Mouse (Mus musculus) lung, embryonic 14.5 days (tissue): ENCODE results near the gene Ttc28. TPM values are rescaled to one million over a fixed set of nuclear protein-coding genes. Genes with fewer than 3 reads are reported as not detected.

Experiments used
- ATAC-seq: fragments of 200-750 bp; cut with Nextera tagmentation; 2 replicates; pipeline ENCODE4 v1.8.0; 2017; ENCODE audit warnings: mild to moderate bottlenecking, moderate TSS enrichment, moderate library complexity; ENCODE audit not compliant: insufficient read depth
- DNase-seq: peaks from one replicate; pipeline ENCODE4 v3.0.0-alpha.2; 2015
- H3K27ac ChIP-seq: fragments of 300-500 bp; sonication (generic); 2 replicates; pipeline ENCODE4 v1.5.1; 2014; ENCODE audit warnings: low read depth, mild to moderate bottlenecking, moderate library complexity
- H3K27me3 ChIP-seq: fragments of 300-500 bp; sonication (generic); 2 replicates; pipeline ENCODE4 v1.6.1; 2014; ENCODE audit warnings: low read length, control low read depth; ENCODE audit not compliant: insufficient read depth
- H3K36me3 ChIP-seq: fragments of 300-500 bp; sonication (generic); 2 replicates; pipeline ENCODE4 v1.6.1; 2014; ENCODE audit warnings: control low read depth; ENCODE audit not compliant: insufficient read depth
- H3K4me1 ChIP-seq: fragments of 300-500 bp; sonication (generic); 2 replicates; pipeline ENCODE4 v1.6.1; 2014; ENCODE audit warnings: antibody characterized with exemption, control low read depth; ENCODE audit not compliant: insufficient read depth
- H3K4me2 ChIP-seq: fragments of 300-500 bp; sonication (generic); 2 replicates; pipeline ENCODE4 v1.6.1; 2014; ENCODE audit warnings: mild to moderate bottlenecking
- H3K4me3 ChIP-seq: fragments of 300-500 bp; sonication (generic); 2 replicates; pipeline ENCODE4 v1.5.1; 2014; ENCODE audit warnings: low read depth, low read length
- H3K9ac ChIP-seq: fragments of 300-500 bp; sonication (generic); 2 replicates; pipeline ENCODE4 v1.6.1; 2014
- H3K9me3 ChIP-seq: fragments of 300-500 bp; sonication (generic); 2 replicates; pipeline ENCODE4 v1.6.1; 2016; ENCODE audit warnings: low read depth, low read length, control low read depth
- CTCF ChIP-seq: IDR thresholded peaks from 2 replicates; pipeline ENCODE4 v1.5.1; 2016; ENCODE audit warnings: antibody characterized with exemption, low read depth
- WGBS: fragments of 180-500 bp; shearing (Covaris S2); extraction: QIAGEN DNeasy Blood & Tissue Kit; methylation state at CpG from one replicate; pipeline ENCODE4 v1.1.7; 2014; 5-methylcytosine and 5-hydroxymethylcytosine counted together
- polyA plus RNA-seq: library from polyadenylated mRNA; unstranded; fragments of >200 nt; fragmentation: Nextera tagmentation; extraction: Ambion mirVana; gene quantifications from 2 replicates; pipeline ENCODE4 v1.2.1, GENCODE M21; 2014

The Ttc28 gene
- polyA plus RNA-seq, 1 experiment from 2014 or later, result 15.2 TPM

DNA sequence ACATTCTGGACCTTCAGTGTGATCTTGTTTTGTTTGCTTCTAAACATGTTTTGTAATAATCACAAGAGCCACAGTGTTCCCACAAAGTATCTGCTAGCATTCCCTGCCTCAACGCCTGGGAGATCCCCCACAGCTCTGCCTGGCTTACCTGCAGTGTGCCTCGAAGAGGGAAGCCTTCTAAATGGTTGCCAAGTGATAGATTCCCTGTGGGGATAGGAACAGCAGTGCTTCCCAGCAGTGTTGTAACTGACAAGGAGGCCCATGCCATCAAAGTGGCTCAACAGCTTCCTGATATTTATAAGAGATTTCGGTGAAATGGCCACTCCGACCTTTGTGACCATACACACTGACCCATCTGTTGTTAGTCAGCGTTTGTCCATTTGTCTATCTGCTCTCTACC, 324.6 kb downstream of the Ttc28 start:
- H3K9ac ChIP-seq, result no peak overlapping the region
- no peaks in the 10 kb centered on the region for H3K27me3 ChIP-seq
- 76% methylated on average over 5 of the region's 5 CpGs for WGBS
- H3K4me1 ChIP-seq, result peaks cover 25% of the 10 kb centered on the region
- no peak for TF ChIP-seq CTCF
- H3K4me3 ChIP-seq, result no peak overlapping the region
- DNase-seq, result no peak
- no peak for ATAC-seq
- no peaks in the 10 kb centered on the region for H3K9me3 ChIP-seq
- no peak overlapping the region for H3K4me2 ChIP-seq
- H3K27ac ChIP-seq, result no peak overlapping the region
- no peaks in the 10 kb centered on the region for H3K36me3 ChIP-seq

DNA sequence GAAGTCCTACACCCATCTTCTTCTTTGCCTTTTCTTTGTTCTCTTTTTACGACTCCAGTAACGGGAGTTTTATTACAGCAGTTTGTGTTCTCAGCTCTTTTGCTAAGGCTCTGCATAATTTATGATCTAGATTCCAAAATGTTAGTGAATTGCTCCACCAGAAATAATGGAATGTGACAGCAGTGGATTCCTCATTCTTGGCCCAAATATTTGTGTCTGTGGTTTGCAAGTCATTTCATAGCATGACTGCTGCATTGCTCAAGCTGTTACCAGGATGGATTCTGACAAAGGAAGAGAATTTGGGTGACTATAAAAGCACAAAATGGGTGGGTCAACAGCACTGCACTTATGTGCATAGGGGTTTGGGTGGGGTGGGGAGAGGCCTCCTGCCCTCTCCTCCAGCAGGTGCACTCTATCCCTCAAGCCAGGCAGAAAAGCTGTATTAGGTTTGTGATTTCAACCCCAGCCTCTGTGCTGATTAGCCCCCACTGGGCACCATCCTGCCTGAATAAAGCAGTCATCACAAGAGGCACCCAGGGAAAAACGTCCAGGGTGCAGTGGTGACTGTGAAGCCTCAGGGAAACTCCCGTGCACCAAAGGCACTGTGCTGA, 325.5 kb downstream of the Ttc28 start:
- Histone ChIP-seq H3K4me2 (no peak overlapping the region), H3K27ac (no peak overlapping the region), H3K4me3 (no peak overlapping the region), H3K36me3 (no peaks in the 10 kb centered on the region), H3K9ac (no peak overlapping the region), H3K27me3 (no peaks in the 10 kb centered on the region), H3K9me3 (no peaks in the 10 kb centered on the region), H3K4me1 (peaks cover 25% of the 10 kb centered on the region)
- no peak for TF ChIP-seq CTCF
- no peak for DNase-seq
- ATAC-seq, result no peak
- 38% methylated on average over 4 of the region's 4 CpGs for WGBS

DNA sequence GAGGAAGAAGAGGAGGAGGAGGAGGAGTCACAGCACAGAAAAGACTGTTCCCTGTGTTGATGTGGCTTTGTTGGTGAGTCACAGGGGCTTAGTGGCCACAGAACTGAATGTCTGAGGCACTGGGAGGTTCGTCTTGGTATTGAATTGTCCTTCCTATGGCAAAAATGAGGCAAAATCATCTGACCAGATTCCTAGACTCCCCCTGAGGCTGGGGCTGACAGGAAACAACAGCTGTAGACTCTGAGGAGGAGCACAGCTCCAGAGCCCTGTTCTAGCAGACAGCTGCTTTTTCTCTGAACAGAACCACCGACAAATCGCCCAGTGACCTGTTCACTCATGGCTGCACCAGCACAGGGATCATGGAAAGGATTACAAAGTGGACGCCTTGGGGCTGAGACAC, 326.2 kb downstream of the Ttc28 start:
- H3K9ac ChIP-seq, result no peak overlapping the region
- DNase-seq (peak; percentile 43), ATAC-seq (no peak)
- H3K4me3 ChIP-seq, result no peak overlapping the region
- no peaks in the 10 kb centered on the region for H3K9me3 ChIP-seq
- H3K27me3 ChIP-seq, result no peaks in the 10 kb centered on the region
- TF ChIP-seq CTCF, result no peak
- H3K4me1 ChIP-seq, result peaks cover 20% of the 10 kb centered on the region
- H3K4me2 ChIP-seq, result no peak overlapping the region
- H3K36me3 ChIP-seq, result no peaks in the 10 kb centered on the region
- no peak overlapping the region for H3K27ac ChIP-seq
- 26% methylated on average over 4 of the region's 4 CpGs for WGBS

DNA sequence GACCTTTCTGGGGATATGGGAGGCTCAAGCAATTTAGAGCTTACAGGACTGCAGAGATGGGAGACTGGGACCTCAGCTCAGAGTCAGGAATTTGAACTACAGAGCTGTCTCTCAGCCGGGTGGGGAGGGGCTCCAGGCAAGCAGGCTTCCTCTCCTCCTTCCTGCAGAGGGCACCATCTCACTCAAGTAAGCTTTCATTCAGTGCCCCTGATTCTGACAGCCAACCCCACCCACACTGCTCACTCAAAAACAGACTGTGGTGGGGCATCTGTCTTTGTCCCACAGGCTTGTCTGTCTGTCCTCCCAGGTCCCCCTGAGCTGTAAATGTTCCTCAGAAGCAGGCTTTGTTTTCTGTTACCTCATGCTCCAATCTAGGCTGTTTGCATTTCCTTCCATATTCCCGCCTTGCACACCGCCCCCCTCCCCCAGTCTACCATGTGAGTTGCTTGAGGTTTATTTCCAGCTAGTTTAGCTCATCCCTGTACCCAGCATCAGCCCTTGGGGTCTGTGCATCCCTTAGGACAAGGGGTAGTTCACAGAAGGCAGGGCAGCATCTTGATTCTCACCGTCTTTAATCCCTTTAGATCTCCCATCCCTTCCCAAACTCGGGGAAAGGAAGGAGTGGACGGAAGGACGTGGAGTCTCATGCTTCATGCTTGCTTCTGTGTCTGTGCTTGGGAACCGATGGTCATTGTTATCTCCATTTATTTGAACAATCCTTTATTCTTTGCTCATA, 328.5 kb downstream of the Ttc28 start:
- peak; percentile 50 for ATAC-seq
- Histone ChIP-seq H3K27ac (no peak overlapping the region), H3K4me3 (no peak overlapping the region), H3K9me3 (no peaks in the 10 kb centered on the region), H3K4me1 (peaks cover 13% of the 10 kb centered on the region), H3K36me3 (no peaks in the 10 kb centered on the region), H3K9ac (no peak overlapping the region), H3K4me2 (peak overlapping the region; percentile 37), H3K27me3 (no peaks in the 10 kb centered on the region)
- peak; percentile 65 for TF ChIP-seq CTCF
- peak; percentile 80 for DNase-seq
- WGBS, result 41% methylated on average over 8 of the region's 8 CpGs

DNA sequence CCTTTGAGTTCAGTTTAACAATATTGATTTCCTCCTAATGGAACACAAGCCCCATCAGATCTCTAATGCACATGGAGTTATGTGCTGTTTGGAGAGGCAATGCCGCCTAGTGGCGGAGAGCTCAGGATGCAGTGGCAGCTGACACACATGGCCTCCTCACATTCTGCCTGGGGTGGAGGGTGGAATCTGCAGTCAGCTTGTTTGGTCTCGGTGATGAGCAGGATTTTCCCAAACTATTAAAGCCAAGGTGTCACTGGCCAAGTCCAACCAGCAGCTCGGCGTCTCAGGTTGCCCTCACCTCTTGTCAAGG, 329.0 kb downstream of the Ttc28 start:
- Histone ChIP-seq H3K36me3 (no peaks in the 10 kb centered on the region), H3K27ac (no peak overlapping the region), H3K27me3 (no peaks in the 10 kb centered on the region), H3K4me1 (peaks cover 13% of the 10 kb centered on the region), H3K4me3 (no peak overlapping the region), H3K9ac (no peak overlapping the region), H3K4me2 (no peak overlapping the region), H3K9me3 (no peaks in the 10 kb centered on the region)
- DNase-seq (peak; percentile 77), ATAC-seq (peak; percentile 36; the same call in 1 of the 2 replicates)
- 33% methylated on average over 5 of the region's 5 CpGs for WGBS
- peak; percentile 92 for TF ChIP-seq CTCF

DNA sequence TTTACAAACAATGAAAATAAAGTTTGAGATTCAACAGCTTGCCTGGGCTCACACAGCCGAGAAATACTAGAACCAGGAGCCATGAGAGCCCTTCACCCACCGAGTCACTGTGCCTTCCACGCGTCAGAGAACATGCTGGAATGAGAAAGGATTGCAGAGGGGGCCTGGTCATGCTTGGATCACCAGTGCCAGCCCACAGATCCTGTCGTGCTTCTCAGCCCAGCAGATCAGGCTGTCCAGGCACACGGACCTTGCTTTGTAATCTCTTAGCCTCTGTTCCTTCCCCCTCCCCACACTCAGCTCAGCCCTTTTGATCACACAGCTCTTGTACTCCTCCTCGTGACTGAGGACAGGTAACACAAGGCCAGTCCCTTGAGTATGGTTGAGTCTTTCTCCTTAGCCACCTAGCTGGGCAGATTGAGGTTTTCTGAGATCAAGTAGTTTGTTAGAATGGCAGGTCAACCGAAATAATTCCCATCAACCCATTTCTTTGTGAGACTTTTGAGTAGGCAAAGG, 334.4 kb downstream of the Ttc28 start:
- peak; percentile 33; the same call in 1 of the 2 replicates for TF ChIP-seq CTCF
- Histone ChIP-seq H3K36me3 (no peaks in the 10 kb centered on the region), H3K9me3 (no peaks in the 10 kb centered on the region), H3K27ac (no peak overlapping the region), H3K27me3 (no peaks in the 10 kb centered on the region), H3K9ac (no peak overlapping the region), H3K4me3 (no peak overlapping the region), H3K4me2 (no peak overlapping the region), H3K4me1 (no peaks in the 10 kb centered on the region)
- ATAC-seq (no peak), DNase-seq (no peak)
- WGBS, result 48% methylated on average over 8 of the region's 8 CpGs

DNA sequence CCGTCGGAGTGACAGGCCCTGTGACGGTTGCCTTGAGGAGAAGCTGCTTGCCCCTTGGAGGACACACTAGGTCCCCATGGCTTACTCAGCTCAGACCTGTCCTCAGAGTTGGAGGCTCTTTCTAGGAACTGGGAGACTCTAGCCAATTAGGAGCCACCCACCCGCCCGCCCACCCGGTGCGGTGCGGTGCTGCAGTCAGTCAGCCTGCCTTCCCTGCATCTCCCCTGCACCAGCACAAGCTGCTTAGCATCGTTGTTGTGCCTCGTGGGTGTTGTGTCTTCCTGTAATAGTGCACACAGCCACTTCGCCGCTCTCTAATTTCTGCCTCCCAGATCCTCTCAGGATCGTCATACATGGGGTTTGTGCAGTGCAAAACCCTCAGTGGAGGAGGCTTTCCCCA, 335.3 kb downstream of the Ttc28 start:
- 68% methylated on average over 13 of the region's 13 CpGs for WGBS
- H3K9ac ChIP-seq, result no peak overlapping the region
- DNase-seq (no peak), ATAC-seq (no peak)
- H3K27ac ChIP-seq, result no peak overlapping the region
- H3K4me1 ChIP-seq, result no peaks in the 10 kb centered on the region
- H3K9me3 ChIP-seq, result no peaks in the 10 kb centered on the region
- H3K27me3 ChIP-seq, result no peaks in the 10 kb centered on the region
- H3K4me2 ChIP-seq, result no peak overlapping the region
- no peaks in the 10 kb centered on the region for H3K36me3 ChIP-seq
- TF ChIP-seq CTCF, result no peak
- H3K4me3 ChIP-seq, result no peak overlapping the region
